Mouse (Mus musculus): ENCODE data around the gene Odf4.
A peak's percentile ranks its signal among the peaks of the same experiment; 100 is the strongest.

The Odf4 gene

DNA sequence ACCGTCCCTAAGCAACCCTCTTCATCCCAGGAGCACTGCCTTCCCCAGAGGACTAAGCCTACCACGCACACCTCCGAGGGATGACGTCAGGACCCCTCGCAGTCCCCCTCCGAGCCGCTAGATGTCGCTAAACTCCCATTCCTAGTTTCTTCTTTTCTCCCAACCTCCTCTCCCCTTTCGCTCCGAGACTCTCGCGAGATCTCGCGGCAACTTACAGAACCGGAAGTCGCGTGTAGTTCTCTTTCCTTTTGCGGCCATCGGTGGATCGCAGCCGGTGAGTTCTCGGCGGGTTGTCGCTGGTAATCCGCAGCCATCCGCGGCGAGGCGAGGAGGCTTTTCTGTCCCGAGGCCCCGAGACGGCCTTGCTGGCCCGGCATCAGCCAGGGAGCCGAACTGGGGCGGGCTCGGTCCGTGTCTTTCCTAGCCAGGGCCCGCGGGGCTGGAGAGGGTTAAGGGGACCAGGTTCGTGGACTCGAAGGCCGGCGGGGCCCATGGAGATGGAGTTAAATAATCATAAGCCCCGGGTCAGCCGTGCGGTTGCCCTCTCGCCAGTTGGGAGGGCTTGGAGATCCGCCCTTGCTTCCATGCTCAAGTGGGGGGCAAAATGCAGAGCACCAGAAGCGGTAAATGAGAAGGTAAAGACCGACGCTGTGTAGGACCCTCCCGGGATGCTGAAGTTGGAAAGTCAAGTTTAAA, 25.4 kb downstream of the Odf4 start, which contains the start of gene Rpl26:
TSS of gene Rpl26 (plus strand) at position 233 of the 696 bp plus-strand sequence.
- DNase-seq, result peak; percentile 99

GRCm38 (mm10) chr11:68900519-68901350, 26.1 kb downstream of the Odf4 start:
- DNase-seq, result no peak

DNA sequence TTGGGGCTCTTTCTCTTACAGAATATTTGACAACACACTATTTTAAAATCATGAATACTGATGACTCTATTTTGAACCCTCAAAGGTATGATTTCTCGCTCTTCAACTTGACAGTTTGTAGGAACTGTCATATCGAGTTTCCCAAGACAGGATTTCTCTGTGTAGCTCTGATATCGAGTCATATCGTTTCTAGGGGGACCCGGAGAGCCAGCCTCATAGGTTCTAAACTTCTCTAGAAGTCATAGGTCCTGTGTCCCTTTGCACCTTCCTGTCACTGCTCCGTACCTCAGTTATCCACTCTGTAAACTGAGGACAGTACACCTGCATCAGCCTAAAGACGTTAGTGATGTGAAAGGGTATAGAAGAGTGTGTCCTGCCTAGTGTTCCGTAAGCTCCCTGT, 27.1 kb downstream of the Odf4 start:
- DNase-seq, result no peak

- DNase-seq, result no peak
Measured at GRCm38 (mm10) chr11:68898790-68899189, 28.1 kb downstream of the Odf4 start.

DNA sequence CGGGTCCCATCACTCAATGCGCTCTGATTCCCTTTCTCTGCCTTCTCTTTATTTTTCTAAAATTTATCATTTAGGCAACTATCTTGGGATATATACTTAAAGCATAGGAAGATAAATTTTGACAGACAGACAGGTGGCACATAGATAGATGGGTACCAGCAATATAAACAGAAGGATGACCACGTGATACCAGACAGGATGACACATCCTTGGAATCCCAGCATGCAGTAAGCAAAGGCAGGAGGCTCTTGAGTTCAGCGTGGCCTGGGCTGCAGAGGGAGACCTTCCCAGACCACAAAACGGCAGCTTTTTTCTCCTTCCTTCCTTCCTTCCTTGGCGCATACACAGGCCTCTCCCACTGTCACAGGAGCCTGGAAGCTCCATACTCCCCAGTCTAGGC, 29.0 kb downstream of the Odf4 start:
- no peak for DNase-seq

- peak; percentile 69 for DNase-seq
Measured at GRCm38 (mm10) chr11:68897120-68897519, 29.8 kb downstream of the Odf4 start.

GRCm38 (mm10) chr11:68896247-68896646, 30.6 kb downstream of the Odf4 start:
- no peak for DNase-seq

GRCm38 (mm10) chr11:68893911-68894464, 32.9 kb downstream of the Odf4 start:
- DNase-seq, result no peak

DNA sequence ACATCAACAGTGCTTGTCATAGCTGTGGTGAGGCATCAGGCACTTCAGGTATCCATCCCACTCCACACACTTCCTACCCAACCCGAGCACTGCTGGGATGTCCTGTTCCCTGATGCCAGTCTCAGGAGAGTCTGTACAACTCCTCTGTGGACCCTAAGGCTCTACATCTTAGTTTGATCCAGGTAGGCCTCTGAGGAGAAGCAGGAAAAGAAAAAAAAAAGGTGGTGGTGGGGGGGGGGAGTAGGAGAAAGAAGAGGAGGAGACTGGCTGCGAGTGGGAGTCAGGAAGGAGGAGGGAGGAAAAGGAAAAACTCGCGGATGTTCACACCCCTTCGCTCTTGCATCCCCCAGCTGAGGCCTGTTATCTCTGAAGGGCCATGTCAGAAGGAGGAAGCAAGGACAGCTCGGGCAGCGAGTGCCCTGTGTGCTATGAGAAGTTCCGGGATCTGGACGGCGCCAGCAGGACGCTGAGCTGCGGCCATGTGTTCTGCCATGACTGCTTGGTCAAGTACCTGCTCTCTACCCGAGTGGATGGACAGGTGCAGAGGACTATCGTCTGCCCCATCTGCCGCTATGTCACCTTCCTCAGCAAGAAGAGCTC, 34.5 kb downstream of the Odf4 start:
- DNase-seq, result no peak

GRCm38 (mm10) chr11:68891823-68892222, 35.1 kb downstream of the Odf4 start:
- DNase-seq, result no peak

- no peak for DNase-seq
Measured at GRCm38 (mm10) chr11:68890625-68891024, 36.3 kb downstream of the Odf4 start.

DNA sequence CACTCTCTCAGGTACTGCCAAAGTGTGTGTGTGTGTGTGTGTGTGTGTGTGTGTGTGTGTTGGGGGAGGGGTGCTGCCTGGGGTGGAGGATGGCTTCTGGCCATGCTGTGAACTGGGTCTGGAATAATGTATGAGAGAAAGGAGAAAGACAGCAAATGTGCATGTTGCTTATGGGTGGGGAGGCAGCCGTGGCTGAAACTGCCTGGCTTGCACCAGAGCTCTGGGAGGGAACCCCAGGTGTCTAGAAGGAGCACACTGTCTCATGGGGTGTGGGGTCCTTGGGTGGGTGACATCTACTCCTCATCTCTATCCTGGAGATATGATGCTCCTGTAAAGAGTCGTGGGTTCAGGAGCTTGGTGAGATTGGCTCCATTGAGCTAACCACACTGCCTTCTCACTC, 38.2 kb downstream of the Odf4 start:
- no peak for DNase-seq

DNA sequence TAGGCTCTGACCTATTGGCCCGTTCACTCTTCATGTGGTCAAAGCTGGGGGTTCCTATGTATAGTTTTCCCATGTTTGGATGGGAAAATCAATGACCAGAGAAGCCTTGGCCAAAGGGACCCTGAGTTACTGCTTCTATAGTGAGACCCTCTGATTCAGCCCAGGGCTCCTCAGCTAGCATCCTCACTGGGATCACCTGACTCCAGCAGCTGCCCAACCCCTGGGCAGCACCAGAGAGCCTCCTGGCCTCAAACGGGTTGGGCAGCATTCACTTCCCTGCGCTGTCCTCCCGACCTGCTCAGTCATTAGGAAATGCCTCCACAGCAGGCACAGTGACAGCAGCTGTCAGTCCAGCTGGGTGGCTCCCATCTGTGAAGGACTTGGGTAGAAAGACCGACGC, 38.6 kb downstream of the Odf4 start, which contains the start of gene Rnf222:
TSS of gene Rnf222 (plus strand) at position 301 of the 400 bp plus-strand sequence.
- no peak for DNase-seq

DNA sequence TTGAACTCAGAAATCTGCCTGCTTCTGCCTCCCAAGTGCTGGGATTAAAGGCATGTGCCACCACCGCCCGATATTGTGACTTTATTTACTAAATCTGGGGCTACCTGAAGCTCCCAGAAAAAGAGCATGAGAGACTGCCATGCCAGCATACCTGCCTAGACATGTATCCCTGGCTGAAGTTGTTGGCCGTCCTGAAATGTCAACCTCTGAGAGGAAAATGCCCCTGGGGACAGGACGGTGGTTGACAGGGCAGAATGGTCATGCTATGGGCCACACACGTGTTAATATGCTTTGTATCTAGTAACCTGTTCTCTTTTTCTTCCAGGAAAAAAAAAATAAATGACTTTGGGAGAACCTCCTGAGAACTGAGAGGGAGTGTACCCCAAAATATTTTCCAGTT, 40.8 kb downstream of the Odf4 start:
- DNase-seq, result no peak

GRCm38 (mm10) chr11:68884368-68884767, 42.5 kb downstream of the Odf4 start:
- no peak for DNase-seq

DNA sequence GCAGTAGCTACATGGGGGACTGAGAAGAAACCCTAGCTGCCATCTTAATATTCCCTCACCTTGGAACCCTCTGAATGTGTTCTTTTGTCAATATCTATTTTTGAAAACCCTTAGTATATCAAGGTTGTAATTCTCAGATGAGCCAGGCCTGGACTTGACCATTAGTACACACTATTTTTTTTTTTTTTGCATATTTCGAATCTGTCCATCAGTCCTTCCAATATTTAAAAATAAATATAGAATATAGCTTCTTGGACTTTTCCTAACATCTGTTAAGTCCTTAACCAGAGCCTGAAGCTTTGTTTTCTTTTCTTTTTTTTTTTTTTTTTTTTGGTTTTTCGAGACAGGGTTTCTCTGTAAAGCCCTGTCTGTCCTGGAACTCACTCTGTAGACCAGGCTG, 43.0 kb downstream of the Odf4 start:
- DNase-seq, result no peak

DNA sequence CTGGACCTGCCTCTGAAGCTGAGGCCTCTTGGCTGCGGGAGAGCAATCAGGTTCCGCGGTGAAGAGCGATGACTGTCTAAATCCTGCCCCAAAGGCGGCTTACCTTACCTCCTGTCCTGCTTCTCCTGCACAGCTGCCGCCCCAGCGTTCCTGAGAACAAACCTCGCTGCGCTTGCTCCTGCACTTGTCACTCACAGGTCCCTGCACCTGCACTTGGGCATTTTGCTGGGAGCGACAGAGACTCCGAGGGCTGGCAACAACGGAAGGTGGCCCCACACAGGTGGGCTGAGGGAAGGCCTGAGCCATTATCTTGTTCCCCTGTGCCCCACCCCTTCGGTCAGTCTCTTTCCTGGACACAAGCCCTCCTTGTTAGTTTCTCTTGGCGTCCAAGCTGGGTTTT, 44.8 kb downstream of the Odf4 start:
- no peak for DNase-seq

- no peak for DNase-seq
Measured at GRCm38 (mm10) chr11:68878811-68879210, 48.1 kb downstream of the Odf4 start.

DNA sequence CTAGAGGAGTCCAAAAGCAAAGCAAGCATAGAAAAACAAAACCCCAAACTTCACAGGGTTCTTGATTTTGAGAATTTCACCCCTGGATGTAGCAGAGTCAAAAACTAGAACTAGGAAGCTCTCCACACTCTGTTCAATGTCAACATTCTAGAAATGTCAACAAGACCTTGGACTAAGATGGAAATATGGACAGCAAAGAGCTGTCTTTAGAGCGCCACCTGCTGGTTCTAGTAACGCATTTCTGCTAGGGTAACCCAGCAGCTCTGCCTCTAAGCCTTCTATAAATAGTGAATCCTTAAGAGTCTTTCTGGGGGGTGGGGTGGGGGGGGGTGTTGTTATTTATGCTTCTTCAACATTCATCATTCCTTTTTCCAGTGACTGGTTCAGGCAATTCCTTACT, 52.0 kb downstream of the Odf4 start:
- peak; percentile 88 for DNase-seq

All from lung, postnatal 36 days (tissue).